Mouse (Mus musculus): ENCODE results near the gene Esrrb. TPM values are rescaled to one million over a fixed set of nuclear protein-coding genes. Genes with fewer than 3 reads are reported as not detected.
A peak's percentile ranks its signal among the peaks of the same experiment; 100 is the strongest.

The Esrrb gene
- polyA plus RNA-seq, 1 experiment: 0.90 TPM

GRCm38 (mm10) chr12:86556796-86557517 lies 196.0 kb downstream of the Esrrb start:
- DNase-seq (ENCODE audit: extremely low spot score in 1 of 2, low spot score in 1 of 2): no peak

DNA sequence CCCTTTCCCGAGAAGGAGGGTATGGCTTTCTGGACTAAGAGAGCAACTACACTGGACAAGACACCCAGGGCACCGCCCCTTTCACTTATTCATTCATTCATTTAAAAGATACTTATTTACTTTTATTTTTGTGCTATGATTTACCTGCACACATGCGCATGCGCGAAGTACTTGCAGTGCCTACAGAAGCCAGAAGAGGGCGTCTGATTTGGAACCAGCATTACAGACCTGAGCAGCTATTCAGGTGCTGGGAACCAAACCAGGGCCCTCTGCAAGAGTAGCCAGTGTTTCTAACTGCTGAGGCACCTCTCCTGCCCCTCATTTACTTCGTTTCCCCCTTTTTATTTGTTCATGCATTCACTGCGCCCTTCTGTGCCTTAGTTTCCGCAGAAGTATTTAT lies 198.0 kb downstream of the Esrrb start:
- DNase-seq (ENCODE audit: extremely low spot score in 1 of 2, low spot score in 1 of 2): no peak

DNA sequence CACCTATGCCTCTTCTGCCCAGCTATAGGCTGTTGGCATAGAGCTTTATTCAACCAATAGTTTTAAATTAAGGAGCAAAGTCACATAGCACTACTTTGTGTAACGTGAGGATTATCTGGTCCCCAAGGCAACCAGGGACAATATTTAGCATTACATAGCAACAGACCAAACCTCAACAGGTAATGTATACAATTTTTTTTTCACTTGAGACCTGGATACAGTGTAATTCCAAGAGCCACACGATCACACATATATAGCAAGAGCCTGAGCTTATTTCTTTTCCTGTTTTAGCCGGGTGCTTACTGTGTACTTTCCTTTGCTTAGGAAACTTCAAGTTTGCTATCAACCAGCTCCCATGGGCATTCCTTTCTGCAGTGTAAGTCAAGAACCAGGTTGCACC lies 201.8 kb downstream of the Esrrb start:
- DNase-seq (ENCODE audit: extremely low spot score in 1 of 2, low spot score in 1 of 2): no peak

- DNase-seq (ENCODE audit: extremely low spot score in 1 of 2, low spot score in 1 of 2): peak; percentile 24 to 51
These were observed 205.1 kb downstream of the Esrrb start for GRCm38 (mm10) chr12:86565996-86566395.

Other genes with a start within 250 kb of the Esrrb start
- gene Gpatch2l, start 119.3 kb upstream of the Esrrb start, polyA plus RNA-seq (2012; rRNA removed): 20.7 and 21.2 TPM in 2 replicates

Data from frontal cortex, adult 2 months (tissue).